Mouse (Mus musculus): ENCODE results near the gene Smyd1. TPM values are rescaled to one million over a fixed set of nuclear protein-coding genes. Genes with fewer than 3 reads are reported as not detected.

The Smyd1 gene
- polyA plus RNA-seq, 1 experiment = 5.0 TPM

DNA sequence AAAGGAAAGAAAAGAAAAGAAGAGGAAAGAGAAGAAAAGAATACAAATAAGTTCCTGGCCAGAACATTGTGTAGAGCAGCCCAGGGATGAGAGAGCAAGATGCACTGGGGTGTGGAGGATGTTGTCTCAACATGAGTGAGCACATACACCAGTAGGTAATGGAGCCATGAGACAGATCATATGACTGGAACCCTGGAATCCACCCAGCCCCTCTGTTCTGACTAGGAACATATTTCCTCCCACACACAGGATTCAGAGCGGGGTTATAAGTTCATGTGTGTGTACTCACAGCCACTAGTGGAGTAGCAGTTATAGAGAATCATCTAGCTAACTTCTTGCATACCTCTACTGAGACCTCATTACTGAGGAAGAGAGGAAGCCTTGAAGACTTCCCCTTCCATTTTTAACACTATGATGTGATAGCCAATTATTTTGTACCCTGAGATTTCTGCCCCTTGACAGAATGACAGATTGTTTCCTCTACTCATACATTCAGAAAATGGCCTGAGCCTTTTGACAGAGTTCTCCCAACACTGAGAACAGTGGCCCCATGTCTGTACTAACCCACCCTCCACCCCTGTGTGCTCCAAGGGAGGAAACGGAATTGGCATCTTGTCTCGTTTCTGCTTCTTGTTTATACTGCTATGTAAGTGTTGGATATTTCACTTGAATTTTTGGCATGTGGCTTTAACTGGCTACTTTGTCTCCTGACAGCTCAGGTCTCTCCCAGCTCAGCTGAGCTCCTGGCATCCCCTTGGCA, 97.7 kb downstream of the Smyd1 start:
- H3K4me3 ChIP-seq (replicated peaks; ENCODE audit: insufficient read depth, low read depth, low read length) = no peak overlapping the region
- 77% methylated on average over 3 of the region's 3 CpGs for WGBS
- TF ChIP-seq POLR2A (IDR thresholded peaks at IDR 0.05; ENCODE audit: borderline replicate concordance, insufficient read depth, low read length) (no peak), CTCF (IDR thresholded peaks at IDR 0.05; ENCODE audit: borderline replicate concordance, insufficient read depth, low read depth, low read length) (no peak)

DNA sequence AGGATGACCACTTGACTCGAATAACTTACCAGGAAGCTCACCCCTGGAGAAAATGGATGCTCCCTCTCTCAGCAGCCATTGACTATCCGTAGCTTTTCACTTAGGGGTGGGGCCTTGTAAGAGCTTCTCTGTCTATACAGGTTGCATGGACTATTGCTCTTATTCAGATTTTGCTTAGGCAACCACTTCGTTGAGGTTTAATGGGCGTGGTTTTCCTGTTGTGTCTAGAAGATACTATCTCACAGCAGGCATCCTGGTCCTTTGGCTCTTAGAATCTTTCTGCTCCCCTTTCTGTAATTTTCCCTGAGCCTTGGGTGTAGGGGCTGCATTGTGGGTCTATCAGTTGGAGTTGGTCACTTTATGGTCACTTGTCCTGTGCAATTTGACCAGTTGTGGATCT, 100.5 kb downstream of the Smyd1 start:
- no peak for DNase-seq
- no peak overlapping the region for H3K4me3 ChIP-seq (replicated peaks; ENCODE audit: insufficient read depth, low read depth, low read length)
- no peak for TF ChIP-seq POLR2A (IDR thresholded peaks at IDR 0.05; ENCODE audit: borderline replicate concordance, insufficient read depth, low read length)
- no peak for TF ChIP-seq CTCF (IDR thresholded peaks at IDR 0.05; ENCODE audit: borderline replicate concordance, insufficient read depth, low read depth, low read length)
- 83% methylated on average over 4 of the region's 4 CpGs for WGBS
- no peaks in the 10 kb centered on the region for H3K4me1 ChIP-seq (ENCODE audit: control insufficient read depth, insufficient read depth, low read length)
- no peaks in the 10 kb centered on the region; the same call in 1 of the 2 replicates for H3K27me3 ChIP-seq (ENCODE audit: control insufficient read depth, insufficient read depth, low read length)
- H3K27ac ChIP-seq (ENCODE audit: insufficient read depth, low read length) = no peak overlapping the region

More for the DNA sequence above, 97.7 kb downstream of the Smyd1 start:
- no peak overlapping the region for H3K27ac ChIP-seq (ENCODE audit: insufficient read depth, low read length)
- no peaks in the 10 kb centered on the region for H3K4me1 ChIP-seq (ENCODE audit: control insufficient read depth, insufficient read depth, low read length)
- DNase-seq = no peak
- H3K27me3 ChIP-seq (ENCODE audit: control insufficient read depth, insufficient read depth, low read length) = no peaks in the 10 kb centered on the region; the same call in 1 of the 2 replicates

DNA sequence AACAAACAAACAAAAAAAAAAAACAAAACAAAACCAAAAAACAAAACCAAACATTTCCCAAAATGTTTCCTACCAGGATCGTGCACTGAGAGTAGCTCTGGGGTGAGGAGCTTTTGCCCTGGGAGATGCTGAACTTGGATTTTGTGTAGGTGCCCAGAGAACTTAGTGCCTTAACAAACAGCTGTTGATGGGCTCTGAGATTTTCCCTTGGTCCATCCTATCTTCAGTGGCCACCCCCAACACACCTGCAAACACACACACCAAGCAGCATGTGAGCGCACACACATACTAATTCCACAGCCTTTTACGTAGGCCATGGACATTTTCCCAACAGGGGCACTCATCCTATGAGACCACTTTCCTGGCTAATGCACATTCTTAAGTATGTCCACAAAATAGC, 109.6 kb downstream of the Smyd1 start:
- H3K4me3 ChIP-seq (replicated peaks; ENCODE audit: insufficient read depth, low read depth, low read length) = no peak overlapping the region
- WGBS = 98% methylated on average over 3 of the region's 3 CpGs
- H3K4me1 ChIP-seq (ENCODE audit: control insufficient read depth, insufficient read depth, low read length) = no peaks in the 10 kb centered on the region
- H3K27ac ChIP-seq (ENCODE audit: insufficient read depth, low read length) = no peak overlapping the region
- H3K27me3 ChIP-seq (ENCODE audit: control insufficient read depth, insufficient read depth, low read length) = no peaks in the 10 kb centered on the region
- DNase-seq = no peak
- TF ChIP-seq POLR2A (IDR thresholded peaks at IDR 0.05; ENCODE audit: borderline replicate concordance, insufficient read depth, low read length) (no peak), CTCF (IDR thresholded peaks at IDR 0.05; ENCODE audit: borderline replicate concordance, insufficient read depth, low read depth, low read length) (no peak)

DNA sequence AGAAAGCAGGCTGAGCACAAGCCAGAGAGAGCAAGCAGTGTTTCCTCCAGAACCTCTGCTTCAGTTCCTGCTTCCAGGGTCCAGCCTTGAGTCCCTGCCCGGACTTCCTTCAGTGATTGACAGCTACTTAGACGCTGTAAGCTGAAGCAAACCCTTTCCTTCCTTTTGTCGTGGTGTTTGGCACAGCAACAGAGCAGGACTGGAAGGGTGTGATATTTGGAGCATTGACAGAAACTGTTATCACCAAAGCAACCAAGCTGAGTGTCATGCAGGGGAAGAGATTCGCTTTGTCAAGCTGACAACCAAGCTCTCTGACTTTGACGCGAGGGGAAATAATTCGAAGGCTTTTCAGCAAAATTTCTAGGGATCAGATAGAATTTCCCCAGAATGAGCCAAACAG, 110.1 kb downstream of the Smyd1 start:
- no peak for DNase-seq
- Histone ChIP-seq H3K4me3 (replicated peaks; ENCODE audit: insufficient read depth, low read depth, low read length) (no peak overlapping the region), H3K4me1 (ENCODE audit: control insufficient read depth, insufficient read depth, low read length) (no peaks in the 10 kb centered on the region), H3K27ac (ENCODE audit: insufficient read depth, low read length) (no peak overlapping the region), H3K27me3 (ENCODE audit: control insufficient read depth, insufficient read depth, low read length) (no peaks in the 10 kb centered on the region)
- TF ChIP-seq CTCF (IDR thresholded peaks at IDR 0.05; ENCODE audit: borderline replicate concordance, insufficient read depth, low read depth, low read length) (no peak), POLR2A (IDR thresholded peaks at IDR 0.05; ENCODE audit: borderline replicate concordance, insufficient read depth, low read length) (no peak)
- WGBS = 33% methylated on average over 7 of the region's 7 CpGs

DNA sequence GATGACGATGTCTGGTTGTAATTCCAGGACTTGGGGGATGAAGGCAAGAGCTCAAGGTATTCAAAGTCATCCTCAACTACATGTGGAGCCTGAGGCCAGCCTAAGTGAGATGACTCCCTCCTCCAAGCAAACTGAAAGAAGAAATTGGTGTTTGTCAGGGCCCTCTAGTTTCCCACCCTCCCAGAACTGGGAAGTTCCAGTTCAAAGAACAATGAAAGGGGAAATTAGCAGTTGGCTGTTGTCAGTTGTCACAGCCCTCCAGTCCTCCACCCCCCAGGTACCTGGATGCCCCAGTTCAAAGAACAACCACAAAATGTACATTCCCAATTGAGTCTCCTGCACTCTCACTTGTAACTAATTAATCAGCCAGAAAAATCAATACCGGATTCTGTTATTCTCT, 113.3 kb downstream of the Smyd1 start:
- DNase-seq = no peak
- no peak for TF ChIP-seq POLR2A (IDR thresholded peaks at IDR 0.05; ENCODE audit: borderline replicate concordance, insufficient read depth, low read length)
- no peak for TF ChIP-seq CTCF (IDR thresholded peaks at IDR 0.05; ENCODE audit: borderline replicate concordance, insufficient read depth, low read depth, low read length)
- H3K4me1 ChIP-seq (ENCODE audit: control insufficient read depth, insufficient read depth, low read length) = no peaks in the 10 kb centered on the region
- H3K4me3 ChIP-seq (replicated peaks; ENCODE audit: insufficient read depth, low read depth, low read length) = no peak overlapping the region
- H3K27me3 ChIP-seq (ENCODE audit: control insufficient read depth, insufficient read depth, low read length) = no peaks in the 10 kb centered on the region
- WGBS = 86% methylated on average over 2 of the region's 2 CpGs
- no peak overlapping the region for H3K27ac ChIP-seq (ENCODE audit: insufficient read depth, low read length)

DNA sequence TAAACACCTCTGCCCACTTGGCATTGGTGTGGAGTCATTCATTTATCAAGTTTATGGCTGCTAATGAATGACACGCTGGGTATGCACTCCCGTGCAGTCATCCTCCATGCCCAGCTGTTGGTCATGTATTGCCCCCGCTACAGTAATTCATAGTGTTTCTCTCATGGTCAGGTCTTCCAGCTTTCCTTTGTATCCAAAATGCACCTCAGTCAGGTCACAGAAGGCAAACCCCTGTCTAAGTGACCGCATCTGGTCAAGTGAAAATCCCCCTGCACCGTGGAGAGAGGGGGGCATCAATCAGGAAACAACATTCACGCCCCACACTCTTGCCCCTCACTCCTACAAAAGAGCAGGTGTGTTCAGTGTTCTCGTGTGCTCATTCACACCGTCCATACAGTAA, 117.9 kb downstream of the Smyd1 start:
- no peak for DNase-seq
- 90% methylated on average over 8 of the region's 8 CpGs for WGBS
- Histone ChIP-seq H3K27me3 (ENCODE audit: control insufficient read depth, insufficient read depth, low read length) (no peaks in the 10 kb centered on the region), H3K27ac (ENCODE audit: insufficient read depth, low read length) (no peak overlapping the region), H3K4me1 (ENCODE audit: control insufficient read depth, insufficient read depth, low read length) (no peaks in the 10 kb centered on the region), H3K4me3 (replicated peaks; ENCODE audit: insufficient read depth, low read depth, low read length) (no peak overlapping the region)
- no peak for TF ChIP-seq POLR2A (IDR thresholded peaks at IDR 0.05; ENCODE audit: borderline replicate concordance, insufficient read depth, low read length)
- no peak for TF ChIP-seq CTCF (IDR thresholded peaks at IDR 0.05; ENCODE audit: borderline replicate concordance, insufficient read depth, low read depth, low read length)

- TF ChIP-seq POLR2A (IDR thresholded peaks at IDR 0.05; ENCODE audit: borderline replicate concordance, insufficient read depth, low read length) (no peak), CTCF (IDR thresholded peaks at IDR 0.05; ENCODE audit: borderline replicate concordance, insufficient read depth, low read depth, low read length) (no peak)
- H3K27me3 ChIP-seq (ENCODE audit: control insufficient read depth, insufficient read depth, low read length) = no peaks in the 10 kb centered on the region
- H3K4me3 ChIP-seq (replicated peaks; ENCODE audit: insufficient read depth, low read depth, low read length) = no peak overlapping the region
- H3K27ac ChIP-seq (ENCODE audit: insufficient read depth, low read length) = no peak overlapping the region
- H3K4me1 ChIP-seq (ENCODE audit: control insufficient read depth, insufficient read depth, low read length) = no peaks in the 10 kb centered on the region
- DNase-seq = no peak
- WGBS = 94% methylated on average over 5 of the region's 5 CpGs
Observed at GRCm38 (mm10) chr6:71203674-71204073, 118.4 kb downstream of the Smyd1 start.

DNA sequence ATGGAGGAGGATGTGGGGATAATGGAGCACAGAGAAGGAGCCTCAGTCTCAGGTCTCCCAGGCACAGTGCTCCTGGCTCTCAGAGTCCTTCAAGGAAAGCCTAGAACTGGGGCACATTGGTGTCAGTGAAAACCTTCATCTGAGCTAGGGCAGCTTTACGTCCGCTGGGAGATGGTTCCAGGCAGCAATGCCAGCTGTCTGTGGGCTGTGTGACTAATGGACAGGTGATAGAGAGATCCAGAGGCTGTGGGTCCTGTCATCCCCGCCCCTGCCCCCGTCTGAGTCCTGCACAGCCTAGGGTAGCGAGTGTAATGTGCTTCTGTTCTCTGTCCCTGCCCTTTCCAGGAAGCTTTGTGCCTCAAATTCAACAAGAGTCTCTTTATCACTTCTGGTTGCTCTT, 120.1 kb downstream of the Smyd1 start:
- DNase-seq = no peak
- Histone ChIP-seq H3K4me1 (ENCODE audit: control insufficient read depth, insufficient read depth, low read length) (no peaks in the 10 kb centered on the region), H3K27ac (ENCODE audit: insufficient read depth, low read length) (no peak overlapping the region), H3K4me3 (replicated peaks; ENCODE audit: insufficient read depth, low read depth, low read length) (no peak overlapping the region), H3K27me3 (ENCODE audit: control insufficient read depth, insufficient read depth, low read length) (no peaks in the 10 kb centered on the region)
- no peak for TF ChIP-seq CTCF (IDR thresholded peaks at IDR 0.05; ENCODE audit: borderline replicate concordance, insufficient read depth, low read depth, low read length)
- 63% methylated on average over 5 of the region's 5 CpGs for WGBS

Measured in cerebellum, adult 2 months (tissue).